Mouse (Mus musculus) kidney, postnatal 0 days (tissue): ENCODE data around the gene Plxnc1. TPM values are rescaled to one million over a fixed set of nuclear protein-coding genes. Genes with fewer than 3 reads are reported as not detected.

Experiments
- ATAC-seq: fragments of 200-750 bp; cut with Nextera tagmentation; replicated peaks from 2 replicates; pipeline ENCODE4 v1.8.0; 2017; ENCODE audit warnings: low read depth, moderate number of reproducible peaks, moderate TSS enrichment, moderate library complexity; ENCODE audit not compliant: low FRiP score
- DNase-seq: peaks from one replicate; pipeline ENCODE4 v3.0.0-alpha.2; 2016; ENCODE audit warnings: low spot score
- H3K27ac ChIP-seq: fragments of 300-500 bp; sonication (generic); 2 replicates; pipeline ENCODE4 v1.5.1; 2014; ENCODE audit warnings: mild to moderate bottlenecking
- H3K27me3 ChIP-seq: fragments of 300-500 bp; sonication (generic); 2 replicates; pipeline ENCODE4 v1.6.1; 2014; ENCODE audit warnings: low read length, mixed read lengths; ENCODE audit not compliant: insufficient read depth
- H3K36me3 ChIP-seq: fragments of 300-500 bp; sonication (generic); 2 replicates; pipeline ENCODE4 v1.6.1; 2014; ENCODE audit warnings: low read length, mixed read lengths; ENCODE audit not compliant: insufficient read depth
- H3K4me1 ChIP-seq: fragments of 300-500 bp; sonication (generic); replicated peaks from 2 replicates; pipeline ENCODE4 v1.6.1; 2014; ENCODE audit warnings: antibody characterized with exemption, low read length, mixed read lengths; ENCODE audit not compliant: insufficient read depth
- H3K4me2 ChIP-seq: fragments of 300-500 bp; sonication (generic); 2 replicates; pipeline ENCODE4 v1.6.1; 2014; ENCODE audit warnings: mild to moderate bottlenecking, low read length, moderate library complexity, mixed read lengths
- H3K4me3 ChIP-seq: fragments of 300-500 bp; sonication (generic); replicated peaks from 2 replicates; pipeline ENCODE4 v1.5.1; 2014; ENCODE audit warnings: low read depth, low read length
- H3K9ac ChIP-seq: fragments of 300-500 bp; sonication (generic); 2 replicates; pipeline ENCODE4 v1.6.1; 2014; ENCODE audit warnings: low read depth, low read length
- H3K9me3 ChIP-seq: fragments of 300-500 bp; sonication (generic); replicated peaks from 2 replicates; pipeline ENCODE4 v1.6.1; 2016; ENCODE audit warnings: low read length, inconsistent platforms, mixed read lengths
- CTCF ChIP-seq: IDR thresholded peaks from 2 replicates; pipeline ENCODE4 v1.5.1; 2016; ENCODE audit warnings: antibody characterized with exemption, low read depth, mild to moderate bottlenecking, moderate library complexity
- WGBS: fragments of 180-500 bp; shearing (Covaris S2); extraction: QIAGEN DNeasy Blood & Tissue Kit; methylation state at CpG from one replicate; pipeline ENCODE4 v1.1.7; 2014; 5-methylcytosine and 5-hydroxymethylcytosine counted together
- polyA plus RNA-seq: library from polyadenylated mRNA; unstranded; fragments of >200 nt; fragmentation: Nextera tagmentation; extraction: Ambion mirVana; gene quantifications from 2 replicates; pipeline ENCODE4 v1.2.1, GENCODE M21; 2015

The Plxnc1 gene
- polyA plus RNA-seq, 1 experiment from 2014 or later = 1.3 TPM

GRCm38 (mm10) chr10:94982528-94982927 is 37.9 kb upstream of the Plxnc1 start:
- no peak overlapping the region for H3K27ac ChIP-seq
- ATAC-seq (no peak), DNase-seq (no peak)
- H3K27me3 ChIP-seq = no peaks in the 10 kb centered on the region
- H3K4me1 ChIP-seq = no peaks in the 10 kb centered on the region
- H3K9me3 ChIP-seq = no peaks in the 10 kb centered on the region
- no peaks in the 10 kb centered on the region for H3K36me3 ChIP-seq
- no peak overlapping the region for H3K9ac ChIP-seq
- no peak overlapping the region for H3K4me2 ChIP-seq
- 64% methylated on average over 8 of the region's 8 CpGs for WGBS
- TF ChIP-seq CTCF = no peak
- H3K4me3 ChIP-seq = no peak overlapping the region

- 40% methylated on average over 12 of the region's 12 CpGs for WGBS
- ATAC-seq = no peak
- Histone ChIP-seq H3K9ac (no peak overlapping the region), H3K4me2 (no peak overlapping the region), H3K27me3 (no peaks in the 10 kb centered on the region), H3K4me3 (no peak overlapping the region), H3K27ac (no peak overlapping the region), H3K4me1 (no peaks in the 10 kb centered on the region), H3K9me3 (no peaks in the 10 kb centered on the region), H3K36me3 (no peaks in the 10 kb centered on the region)
- no peak for DNase-seq
- TF ChIP-seq CTCF = no peak
These were observed 37.0 kb upstream of the Plxnc1 start for GRCm38 (mm10) chr10:94981466-94982138.

GRCm38 (mm10) chr10:94978265-94978822 is 33.7 kb upstream of the Plxnc1 start:
- WGBS = 56% methylated on average over 5 of the region's 5 CpGs
- no peak overlapping the region for H3K4me3 ChIP-seq
- H3K36me3 ChIP-seq = no peaks in the 10 kb centered on the region
- H3K9me3 ChIP-seq = no peaks in the 10 kb centered on the region; the same call in 1 of the 2 replicates
- no peak overlapping the region for H3K9ac ChIP-seq
- no peaks in the 10 kb centered on the region for H3K27me3 ChIP-seq
- no peaks in the 10 kb centered on the region for H3K4me1 ChIP-seq
- no peak for ATAC-seq
- DNase-seq = no peak
- H3K27ac ChIP-seq = no peak overlapping the region
- no peak overlapping the region for H3K4me2 ChIP-seq
- TF ChIP-seq CTCF = no peak

GRCm38 (mm10) chr10:94976329-94976728 is 31.7 kb upstream of the Plxnc1 start:
- Histone ChIP-seq H3K9ac (no peak overlapping the region), H3K4me3 (no peak overlapping the region), H3K27ac (no peak overlapping the region), H3K4me2 (no peak overlapping the region), H3K27me3 (no peaks in the 10 kb centered on the region), H3K36me3 (no peaks in the 10 kb centered on the region), H3K9me3 (no peaks in the 10 kb centered on the region; the same call in 1 of the 2 replicates), H3K4me1 (no peaks in the 10 kb centered on the region)
- TF ChIP-seq CTCF = peak; percentile 53
- DNase-seq (no peak), ATAC-seq (no peak)
- WGBS = 60% methylated on average over 5 of the region's 5 CpGs

- H3K4me1 ChIP-seq = no peaks in the 10 kb centered on the region
- DNase-seq (no peak), ATAC-seq (no peak)
- H3K9ac ChIP-seq = no peak overlapping the region
- no peak overlapping the region for H3K27ac ChIP-seq
- H3K27me3 ChIP-seq = no peaks in the 10 kb centered on the region
- no peak overlapping the region for H3K4me3 ChIP-seq
- no peaks in the 10 kb centered on the region; the same call in 1 of the 2 replicates for H3K9me3 ChIP-seq
- WGBS = 40% methylated on average over 4 of the region's 4 CpGs
- TF ChIP-seq CTCF = no peak
- H3K4me2 ChIP-seq = 0 out of 2 replicates have a peak overlapping the region, but pooled peaks have one; percentile 6
- no peaks in the 10 kb centered on the region for H3K36me3 ChIP-seq
These were observed 30.5 kb upstream of the Plxnc1 start for GRCm38 (mm10) chr10:94975099-94975496.

- Histone ChIP-seq H3K9me3 (no peaks in the 10 kb centered on the region; the same call in 1 of the 2 replicates), H3K4me1 (no peaks in the 10 kb centered on the region), H3K27me3 (no peaks in the 10 kb centered on the region), H3K9ac (no peak overlapping the region), H3K4me3 (no peak overlapping the region), H3K36me3 (no peaks in the 10 kb centered on the region), H3K4me2 (0 out of 2 replicates have a peak overlapping the region, but pooled peaks have one; percentile 6), H3K27ac (no peak overlapping the region)
- no peak for TF ChIP-seq CTCF
- peak; percentile 34 for DNase-seq
- WGBS = 51% methylated on average over 9 of the region's 9 CpGs
- ATAC-seq = no peak
These were observed 29.9 kb upstream of the Plxnc1 start for GRCm38 (mm10) chr10:94974345-94975098.
